Mouse (Mus musculus): ENCODE measurements around the gene Car6. TPM values are rescaled to one million over a fixed set of nuclear protein-coding genes. Genes with fewer than 3 reads are reported as not detected.

The Car6 gene
- not detected in 2 replicates for polyA plus RNA-seq (2015; fragmentation: Nextera tagmentation; extraction: Ambion mirVana)

- no peak for ATAC-seq (ENCODE audit: borderline replicate concordance, extremely low read depth, low FRiP score, low TSS enrichment)
- no peaks in the 10 kb centered on the region for H3K36me3 ChIP-seq
- H3K4me2 ChIP-seq: no peak within 1 kb of the TSS
- H3K27me3 ChIP-seq: no peaks in the 10 kb centered on the region
- no peak within 1 kb of the TSS for H3K27ac ChIP-seq
- H3K4me3 ChIP-seq: no peak within 1 kb of the TSS
- H3K9me3 ChIP-seq: no peaks in the 10 kb centered on the region
- H3K9ac ChIP-seq: no peak within 1 kb of the TSS
- H3K4me1 ChIP-seq: no peaks in the 10 kb centered on the region
- 77% methylated on average over 5 of the region's 5 CpGs for WGBS
These were observed at the start of gene Car6 for GRCm38 (mm10) chr4:150201232-150201631. Car6 (minus strand) TSS chr4:150201332.

GRCm38 (mm10) chr4:150249731-150250270 lies 48.7 kb upstream of the Car6 start:
- Histone ChIP-seq H3K4me3 (no peak overlapping the region), H3K36me3 (peaks cover 63% of the 10 kb centered on the region), H3K9me3 (no peaks in the 10 kb centered on the region), H3K4me1 (no peaks in the 10 kb centered on the region), H3K27me3 (no peaks in the 10 kb centered on the region), H3K9ac (no peak overlapping the region), H3K27ac (no peak overlapping the region), H3K4me2 (no peak overlapping the region)
- WGBS: 72% methylated on average over 5 of the region's 5 CpGs
- no peak for ATAC-seq (ENCODE audit: borderline replicate concordance, extremely low read depth, low FRiP score, low TSS enrichment)

DNA sequence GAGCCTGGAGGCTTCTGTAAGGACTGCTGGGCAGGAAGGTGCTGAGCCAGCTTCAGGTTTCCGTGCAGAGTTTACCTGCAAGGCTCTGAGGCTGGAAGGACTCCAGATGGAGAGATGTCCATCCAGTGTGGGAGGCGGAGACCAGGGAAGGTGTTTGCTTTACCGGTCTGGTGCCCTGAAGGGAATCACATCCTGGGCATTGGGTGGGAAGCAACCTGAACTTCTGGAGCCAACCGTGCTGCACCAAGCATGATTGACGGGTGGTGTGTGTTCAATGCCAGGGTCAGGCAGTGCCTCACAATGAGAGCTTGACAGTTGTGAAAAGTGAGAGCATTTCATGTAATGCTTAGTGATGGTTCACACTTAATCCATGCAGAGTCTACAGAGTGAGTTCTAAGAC lies 47.8 kb upstream of the Car6 start:
- Histone ChIP-seq H3K4me1 (no peaks in the 10 kb centered on the region), H3K9me3 (no peaks in the 10 kb centered on the region)
- WGBS: 77% methylated on average over 5 of the region's 5 CpGs

DNA sequence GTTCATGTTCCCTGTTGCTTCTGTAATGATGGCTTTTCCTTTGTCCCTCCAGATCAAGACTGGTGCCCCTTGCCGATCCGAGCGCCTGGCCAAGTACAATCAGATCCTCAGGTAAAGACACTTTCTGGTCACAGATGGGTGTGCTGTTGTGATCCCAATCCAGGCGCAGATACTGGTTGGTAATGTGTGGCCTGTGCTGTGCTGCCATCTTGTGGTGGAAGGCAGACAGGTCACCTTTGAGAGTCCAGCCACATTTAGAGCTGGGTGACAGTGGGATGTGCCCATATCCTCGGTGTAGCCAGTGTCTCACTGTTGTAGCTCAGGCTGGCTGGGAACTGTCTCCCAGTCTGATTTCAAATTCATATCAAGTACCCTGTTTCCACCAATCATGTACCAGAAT lies 46.9 kb upstream of the Car6 start:
- ATAC-seq (ENCODE audit: borderline replicate concordance, extremely low read depth, low FRiP score, low TSS enrichment): no peak
- 58% methylated on average over 5 of the region's 5 CpGs for WGBS
- no peaks in the 10 kb centered on the region for H3K9me3 ChIP-seq
- H3K9ac ChIP-seq: no peak overlapping the region
- H3K27me3 ChIP-seq: no peaks in the 10 kb centered on the region
- H3K36me3 ChIP-seq: peaks cover 79% of the 10 kb centered on the region
- no peak overlapping the region for H3K4me2 ChIP-seq
- no peaks in the 10 kb centered on the region for H3K4me1 ChIP-seq
- H3K4me3 ChIP-seq: no peak overlapping the region
- no peak overlapping the region for H3K27ac ChIP-seq

More for the DNA sequence above, 47.8 kb upstream of the Car6 start:
- no peak for ATAC-seq (ENCODE audit: borderline replicate concordance, extremely low read depth, low FRiP score, low TSS enrichment)
- Histone ChIP-seq H3K4me2 (no peak overlapping the region), H3K4me3 (no peak overlapping the region), H3K9ac (no peak overlapping the region), H3K27me3 (no peaks in the 10 kb centered on the region), H3K27ac (no peak overlapping the region), H3K36me3 (peaks cover 72% of the 10 kb centered on the region)

DNA sequence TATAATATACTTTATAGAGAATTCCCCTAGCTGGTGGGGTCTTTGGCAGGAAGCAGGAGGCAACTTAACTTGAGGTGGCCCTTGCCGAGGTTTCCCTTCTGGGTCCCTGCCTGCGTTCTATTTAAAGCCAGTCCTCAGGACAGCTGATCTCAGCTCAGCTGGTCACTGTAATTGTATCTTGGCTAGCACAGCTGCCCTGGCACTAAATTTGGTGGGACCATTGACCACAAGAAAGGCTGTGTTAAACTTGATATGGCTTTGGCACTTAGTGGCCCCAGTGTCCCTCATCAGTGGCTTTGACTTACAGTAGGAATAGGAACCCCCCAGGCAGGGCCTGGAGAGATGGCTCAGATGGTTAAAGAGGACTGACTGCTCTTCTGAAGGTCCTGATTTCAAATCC lies 44.7 kb upstream of the Car6 start:
- peaks cover 89% of the 10 kb centered on the region for H3K36me3 ChIP-seq
- no peaks in the 10 kb centered on the region for H3K9me3 ChIP-seq
- no peaks in the 10 kb centered on the region for H3K27me3 ChIP-seq
- no peak overlapping the region for H3K4me2 ChIP-seq
- no peak overlapping the region for H3K27ac ChIP-seq
- no peak overlapping the region for H3K9ac ChIP-seq
- ATAC-seq (ENCODE audit: borderline replicate concordance, extremely low read depth, low FRiP score, low TSS enrichment): no peak
- peaks cover 13% of the 10 kb centered on the region for H3K4me1 ChIP-seq
- no peak overlapping the region for H3K4me3 ChIP-seq
- WGBS: 59% methylated on average over 2 of the region's 2 CpGs

GRCm38 (mm10) chr4:150242745-150243144 lies 41.6 kb upstream of the Car6 start:
- Histone ChIP-seq H3K36me3 (peaks cover 72% of the 10 kb centered on the region), H3K4me1 (peaks cover 32% of the 10 kb centered on the region), H3K4me2 (no peak overlapping the region), H3K4me3 (no peak overlapping the region), H3K27me3 (no peaks in the 10 kb centered on the region), H3K9me3 (no peaks in the 10 kb centered on the region), H3K27ac (no peak overlapping the region), H3K9ac (no peak overlapping the region)
- 79% methylated on average over 5 of the region's 5 CpGs for WGBS
- ATAC-seq (ENCODE audit: borderline replicate concordance, extremely low read depth, low FRiP score, low TSS enrichment): no peak

- no peak overlapping the region for H3K4me2 ChIP-seq
- no peak overlapping the region for H3K27ac ChIP-seq
- 67% methylated on average over 4 of the region's 4 CpGs for WGBS
- peaks cover 32% of the 10 kb centered on the region for H3K4me1 ChIP-seq
- H3K36me3 ChIP-seq: peaks cover 63% of the 10 kb centered on the region
- no peak overlapping the region for H3K9ac ChIP-seq
- H3K4me3 ChIP-seq: no peak overlapping the region
- H3K9me3 ChIP-seq: no peaks in the 10 kb centered on the region
- no peaks in the 10 kb centered on the region for H3K27me3 ChIP-seq
- no peak for ATAC-seq (ENCODE audit: borderline replicate concordance, extremely low read depth, low FRiP score, low TSS enrichment)
These were observed 40.6 kb upstream of the Car6 start for GRCm38 (mm10) chr4:150241708-150242107.

GRCm38 (mm10) chr4:150240381-150240886 lies 39.3 kb upstream of the Car6 start:
- no peaks in the 10 kb centered on the region for H3K9me3 ChIP-seq
- ATAC-seq (ENCODE audit: borderline replicate concordance, extremely low read depth, low FRiP score, low TSS enrichment): no peak
- peaks cover 35% of the 10 kb centered on the region for H3K4me1 ChIP-seq
- H3K9ac ChIP-seq: no peak overlapping the region
- no peaks in the 10 kb centered on the region for H3K27me3 ChIP-seq
- H3K4me2 ChIP-seq: no peak overlapping the region
- 80% methylated on average over 1 of the region's 1 CpGs for WGBS
- H3K36me3 ChIP-seq: peaks cover 50% of the 10 kb centered on the region
- no peak overlapping the region for H3K27ac ChIP-seq
- H3K4me3 ChIP-seq: no peak overlapping the region

DNA sequence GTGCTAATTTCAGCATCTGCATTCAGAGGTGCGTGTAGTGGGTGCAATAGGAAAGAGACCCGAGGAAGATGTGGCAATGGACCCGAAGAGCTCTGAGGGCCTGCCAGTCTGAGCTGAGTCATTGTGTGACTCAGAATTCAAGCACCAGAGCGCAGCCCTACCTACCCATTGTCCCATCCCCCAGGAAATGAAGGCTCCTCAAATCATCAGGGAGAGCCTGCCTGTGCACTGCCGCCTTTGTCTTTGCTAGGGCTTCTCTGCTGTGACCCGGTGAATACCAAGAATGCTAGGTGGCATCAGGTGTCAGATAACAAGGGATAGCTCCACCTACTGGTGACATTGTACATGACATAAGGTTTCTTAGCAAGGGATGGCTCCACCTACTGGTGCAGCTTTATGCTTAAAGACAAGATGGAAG lies 38.8 kb upstream of the Car6 start:
- H3K27ac ChIP-seq: peak overlapping the region; percentile 97
- peaks cover 39% of the 10 kb centered on the region for H3K4me1 ChIP-seq
- H3K36me3 ChIP-seq: peaks cover 47% of the 10 kb centered on the region
- WGBS: 7% methylated on average over 6 of the region's 6 CpGs
- no peak overlapping the region for H3K9ac ChIP-seq
- peak overlapping the region; percentile 74 for H3K4me2 ChIP-seq
- no peak for ATAC-seq (ENCODE audit: borderline replicate concordance, extremely low read depth, low FRiP score, low TSS enrichment)
- no peaks in the 10 kb centered on the region for H3K9me3 ChIP-seq
- no peaks in the 10 kb centered on the region for H3K27me3 ChIP-seq
- H3K4me3 ChIP-seq: no peak overlapping the region

DNA sequence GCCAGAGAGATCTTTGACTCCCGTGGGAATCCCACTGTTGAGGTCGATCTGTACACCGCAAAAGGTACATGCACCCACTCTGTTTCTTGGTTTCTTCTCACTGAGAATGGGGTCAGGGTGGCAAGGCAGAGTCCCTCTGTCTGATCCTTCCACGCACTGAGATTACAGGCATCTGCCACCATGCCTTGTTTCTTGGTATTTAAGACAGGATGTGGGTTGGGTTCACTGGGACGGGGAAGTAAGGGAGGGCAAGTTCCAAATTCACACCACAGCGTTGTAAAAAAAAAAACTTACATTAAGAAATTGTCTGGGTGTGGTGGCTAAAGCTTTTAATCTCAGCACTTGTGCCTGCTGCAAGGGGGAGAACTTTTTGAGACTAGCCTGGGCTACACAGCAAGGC lies 38.4 kb upstream of the Car6 start:
- Histone ChIP-seq H3K9ac (no peak overlapping the region), H3K27ac (peak overlapping the region; percentile 97), H3K9me3 (no peaks in the 10 kb centered on the region), H3K4me2 (peak overlapping the region; percentile 74), H3K36me3 (peaks cover 42% of the 10 kb centered on the region), H3K4me1 (peaks cover 44% of the 10 kb centered on the region), H3K4me3 (peak overlapping the region; percentile 70), H3K27me3 (no peaks in the 10 kb centered on the region)
- no peak for ATAC-seq (ENCODE audit: borderline replicate concordance, extremely low read depth, low FRiP score, low TSS enrichment)
- WGBS: 26% methylated on average over 6 of the region's 6 CpGs

DNA sequence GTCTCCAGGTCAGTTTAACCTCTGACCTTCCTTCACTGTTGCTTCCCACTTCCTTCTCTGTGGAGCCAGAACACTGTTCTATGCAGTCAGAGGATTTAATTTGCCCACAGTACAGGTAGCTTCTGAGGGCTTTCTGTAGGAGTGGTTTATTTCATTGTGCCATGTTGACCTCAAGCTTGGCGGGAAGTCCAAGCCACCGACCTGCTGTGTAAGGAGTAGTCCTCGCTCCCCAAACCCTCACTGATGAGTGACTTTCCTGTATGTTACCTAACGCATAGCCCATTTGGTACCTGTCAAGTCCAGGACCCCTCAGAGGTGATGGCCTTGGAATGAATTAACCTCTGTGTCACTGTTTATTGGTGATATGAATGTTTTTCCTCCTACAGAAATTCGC lies 38.0 kb upstream of the Car6 start:
- H3K9me3 ChIP-seq: no peaks in the 10 kb centered on the region
- no peaks in the 10 kb centered on the region for H3K27me3 ChIP-seq
- H3K27ac ChIP-seq: peak overlapping the region; percentile 97
- peak overlapping the region; percentile 70 for H3K4me3 ChIP-seq
- H3K4me2 ChIP-seq: peak overlapping the region; percentile 74
- peaks cover 38% of the 10 kb centered on the region for H3K36me3 ChIP-seq
- H3K9ac ChIP-seq: peak overlapping the region; percentile 86; the same call in 1 of the 2 replicates
- WGBS: 21% methylated on average over 5 of the region's 5 CpGs
- peaks cover 45% of the 10 kb centered on the region for H3K4me1 ChIP-seq
- no peak for ATAC-seq (ENCODE audit: borderline replicate concordance, extremely low read depth, low FRiP score, low TSS enrichment)

DNA sequence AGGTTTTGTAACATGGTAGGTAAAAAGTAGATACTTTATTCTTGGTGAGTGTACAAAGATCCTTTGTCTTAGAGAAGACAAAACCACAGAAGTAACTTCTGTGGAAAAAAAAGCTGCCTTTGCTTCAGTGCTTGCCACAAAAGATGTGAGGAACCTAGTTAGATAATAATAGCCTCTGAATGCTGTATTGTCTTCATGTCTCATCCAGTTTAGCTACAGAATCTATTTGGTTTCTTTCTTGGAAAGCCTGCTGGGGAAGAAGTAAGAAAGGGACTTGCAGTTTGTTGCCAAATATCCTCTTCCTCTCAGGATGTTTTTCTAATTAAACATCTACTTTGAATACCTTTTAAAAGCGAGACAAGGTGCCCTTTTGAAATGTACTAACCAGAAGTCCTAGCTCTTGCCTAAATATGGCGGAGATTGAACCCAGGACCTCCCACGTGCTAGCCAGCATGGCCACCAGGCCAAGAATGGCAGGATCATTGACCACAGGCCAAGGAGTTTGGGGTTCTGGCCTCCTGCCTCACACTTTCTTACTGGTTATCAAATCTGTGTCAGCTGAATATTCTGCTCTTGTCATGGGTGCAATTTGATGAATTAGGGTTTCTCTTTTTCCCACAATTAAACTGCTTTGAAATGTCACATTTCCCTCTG lies 37.4 kb upstream of the Car6 start:
- H3K4me3 ChIP-seq: peak overlapping the region; percentile 70
- peak overlapping the region; percentile 97 for H3K27ac ChIP-seq
- H3K9ac ChIP-seq: peak overlapping the region; percentile 86
- no peaks in the 10 kb centered on the region for H3K9me3 ChIP-seq
- WGBS: 7% methylated on average over 3 of the region's 3 CpGs
- peak overlapping the region; percentile 74 for H3K4me2 ChIP-seq
- H3K27me3 ChIP-seq: no peaks in the 10 kb centered on the region
- peaks cover 45% of the 10 kb centered on the region for H3K4me1 ChIP-seq
- ATAC-seq (ENCODE audit: borderline replicate concordance, extremely low read depth, low FRiP score, low TSS enrichment): no peak
- H3K36me3 ChIP-seq: peaks cover 33% of the 10 kb centered on the region

Measured in lung, embryonic 15.5 days (tissue).